Mouse (Mus musculus) limb, embryonic 13.5 days (tissue): ENCODE measurements at regions not wholly inside any gene's neighbourhood (a gene's known extent, or its start where the extent isn't known, plus 50 kb on each side); places are given as distances from the start of the nearest gene placed in this dataset.

ENCODE experiments used
- ATAC-seq: fragments of 200-750 bp; cut with Nextera tagmentation; 2 replicates; pipeline ENCODE4 v1.8.0; 2017; ENCODE audit warnings: low read depth, moderate number of reproducible peaks, moderate TSS enrichment; ENCODE audit not compliant: low FRiP score
- H3K27ac ChIP-seq: fragments of 300-500 bp; sonication (generic); 2 replicates; pipeline ENCODE4 v1.5.1; 2015; ENCODE audit warnings: inconsistent platforms, mild to moderate bottlenecking, moderate library complexity
- H3K27me3 ChIP-seq: fragments of 300-500 bp; sonication (generic); 2 replicates; pipeline ENCODE4 v1.6.1; 2015; ENCODE audit warnings: mild to moderate bottlenecking, inconsistent platforms
- H3K36me3 ChIP-seq: fragments of 300-500 bp; sonication (generic); 2 replicates; pipeline ENCODE4 v1.6.1; 2015; ENCODE audit warnings: inconsistent platforms, mild to moderate bottlenecking, moderate library complexity
- H3K4me1 ChIP-seq: fragments of 300-500 bp; sonication (generic); 2 replicates; pipeline ENCODE4 v1.6.1; 2015; ENCODE audit warnings: inconsistent platforms
- H3K4me2 ChIP-seq: fragments of 300-500 bp; sonication (generic); replicated peaks from 2 replicates; pipeline ENCODE4 v1.6.1; 2015; ENCODE audit warnings: inconsistent platforms, mild to moderate bottlenecking, moderate library complexity
- H3K4me3 ChIP-seq: fragments of 300-500 bp; sonication (generic); 2 replicates; pipeline ENCODE4 v1.5.1; 2015; ENCODE audit warnings: moderate library complexity, mild to moderate bottlenecking, inconsistent platforms
- H3K9ac ChIP-seq: fragments of 300-500 bp; sonication (generic); 2 replicates; pipeline ENCODE4 v1.6.1; 2015; ENCODE audit warnings: mild to moderate bottlenecking, inconsistent platforms
- H3K9me3 ChIP-seq: fragments of 300-500 bp; sonication (generic); 2 replicates; pipeline ENCODE4 v1.6.1; 2016; ENCODE audit warnings: inconsistent platforms
- WGBS: fragments of 180-500 bp; shearing (Covaris S2); methylation state at CpG from one replicate; pipeline ENCODE4 v1.1.7; 2015; 5-methylcytosine and 5-hydroxymethylcytosine counted together

DNA sequence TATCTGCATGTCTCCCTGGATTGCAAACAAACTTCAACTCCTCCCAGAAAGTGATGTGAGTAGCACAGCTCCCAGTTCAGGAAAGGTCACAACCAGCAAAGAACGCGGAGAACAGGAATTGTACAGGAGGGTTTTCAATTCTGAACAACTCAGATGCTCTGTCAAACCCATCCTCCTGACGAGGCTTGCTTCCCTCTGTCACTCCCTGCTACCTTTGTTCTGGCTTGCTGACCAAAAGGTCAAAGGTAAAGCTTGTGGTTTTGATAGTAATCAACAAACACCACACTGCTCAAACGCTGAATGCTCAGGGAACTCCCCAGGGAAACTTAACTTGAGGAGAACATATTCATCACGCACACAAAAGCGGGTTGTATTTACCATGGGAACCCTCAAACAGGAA, 102.4 kb downstream of the Gm10604 start:
- no peaks in the 10 kb centered on the region for H3K9me3 ChIP-seq
- no peak overlapping the region for H3K4me2 ChIP-seq
- H3K9ac ChIP-seq = no peak overlapping the region
- ATAC-seq = no peak
- no peak overlapping the region for H3K4me3 ChIP-seq
- H3K4me1 ChIP-seq = no peaks in the 10 kb centered on the region
- 76% methylated on average over 6 of the region's 6 CpGs for WGBS
- no peaks in the 10 kb centered on the region for H3K27me3 ChIP-seq
- H3K36me3 ChIP-seq = no peaks in the 10 kb centered on the region
- no peak overlapping the region for H3K27ac ChIP-seq

DNA sequence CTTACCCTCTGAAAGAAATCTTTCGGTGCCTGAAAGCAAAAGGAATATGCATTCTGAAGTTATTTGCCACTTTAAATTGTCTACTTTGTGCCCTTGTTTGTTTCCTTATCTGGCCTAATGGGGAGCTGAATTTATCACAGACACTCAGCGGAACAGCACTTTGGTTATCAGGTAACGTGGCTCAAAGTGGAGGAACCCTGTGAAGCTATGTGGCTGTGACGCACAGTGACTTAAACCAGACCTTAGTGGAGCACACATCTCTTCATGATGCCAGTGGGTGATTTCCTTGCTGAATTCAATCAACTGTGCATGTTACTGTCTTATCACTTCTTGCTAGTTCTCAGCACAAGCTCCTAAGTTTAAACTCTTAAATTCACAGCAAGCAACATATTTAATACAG, 103.1 kb downstream of the Gm10604 start:
- Histone ChIP-seq H3K9me3 (no peaks in the 10 kb centered on the region), H3K4me1 (no peaks in the 10 kb centered on the region), H3K36me3 (no peaks in the 10 kb centered on the region), H3K4me3 (no peak overlapping the region), H3K4me2 (no peak overlapping the region), H3K9ac (no peak overlapping the region), H3K27ac (no peak overlapping the region), H3K27me3 (no peaks in the 10 kb centered on the region)
- ATAC-seq = no peak
- whole genome bisulfite sequencing = 75% methylated on average over 4 of the region's 4 CpGs

DNA sequence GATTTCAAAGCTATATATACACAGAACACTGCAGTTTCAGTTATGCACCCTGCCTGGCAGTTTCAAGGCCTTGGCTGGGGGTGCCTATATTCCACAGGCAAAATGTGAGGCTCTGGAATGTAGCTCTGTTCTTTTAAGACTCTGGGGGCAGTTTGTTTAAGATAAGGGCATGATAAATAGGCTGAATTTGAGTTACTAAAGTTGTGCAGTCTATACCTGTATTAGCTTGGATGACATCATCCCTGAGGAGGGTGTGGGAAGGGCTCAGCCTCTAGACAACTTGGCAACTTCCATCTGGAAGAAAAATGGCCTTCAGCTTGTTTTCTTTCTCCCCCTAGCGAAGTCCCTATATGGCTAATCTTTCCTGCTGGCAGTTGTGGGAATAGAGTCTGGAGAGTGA, 105.1 kb downstream of the Gm10604 start:
- 56% methylated on average over 1 of the region's 1 CpGs for WGBS
- ATAC-seq = no peak

DNA sequence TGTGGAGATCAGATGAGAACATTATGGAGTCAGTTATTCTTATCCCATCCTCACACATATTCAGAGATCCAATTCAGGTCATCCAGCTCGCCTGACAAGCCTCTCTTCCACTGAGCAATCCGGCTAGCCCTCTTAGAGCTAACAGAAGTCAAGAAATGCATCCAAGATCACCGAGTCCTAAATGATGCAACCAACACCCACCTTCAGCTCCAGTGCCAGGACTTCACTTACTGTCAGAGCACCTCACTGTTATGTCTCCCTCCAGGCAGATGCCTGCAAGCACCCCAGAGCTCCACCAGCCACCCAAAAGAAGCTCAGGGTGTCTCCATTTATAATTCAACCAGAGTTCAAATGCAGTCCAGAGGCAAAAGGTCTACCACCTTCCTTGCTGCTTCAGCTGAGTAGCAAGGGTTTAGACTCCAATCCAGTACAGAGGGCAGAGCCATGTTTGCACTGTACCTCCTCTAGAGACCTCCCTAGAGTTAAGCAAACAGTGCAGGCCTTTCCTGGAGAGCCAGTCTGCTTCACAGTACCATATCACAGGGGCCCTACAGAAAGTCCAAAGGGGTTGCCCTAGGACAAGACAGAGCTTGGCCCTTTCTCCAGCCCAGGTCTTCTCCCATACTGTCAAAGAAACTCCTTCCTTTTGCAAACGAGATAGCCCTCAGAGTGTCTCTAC, 106.3 kb downstream of the Gm10604 start:
- H3K9ac ChIP-seq = no peak overlapping the region
- H3K4me3 ChIP-seq = no peak overlapping the region
- H3K27ac ChIP-seq = no peak overlapping the region
- H3K9me3 ChIP-seq = no peaks in the 10 kb centered on the region
- no peak for ATAC-seq
- 72% methylated on average over 4 of the region's 4 CpGs for WGBS
- H3K4me1 ChIP-seq = no peaks in the 10 kb centered on the region
- no peak overlapping the region for H3K4me2 ChIP-seq
- H3K27me3 ChIP-seq = no peaks in the 10 kb centered on the region
- no peaks in the 10 kb centered on the region for H3K36me3 ChIP-seq

More for the DNA sequence above, 105.1 kb downstream of the Gm10604 start:
- no peak overlapping the region for H3K9ac ChIP-seq
- no peak overlapping the region for H3K27ac ChIP-seq
- H3K27me3 ChIP-seq = no peaks in the 10 kb centered on the region
- no peak overlapping the region for H3K4me3 ChIP-seq
- no peak overlapping the region for H3K4me2 ChIP-seq
- H3K36me3 ChIP-seq = no peaks in the 10 kb centered on the region
- H3K4me1 ChIP-seq = no peaks in the 10 kb centered on the region
- no peaks in the 10 kb centered on the region for H3K9me3 ChIP-seq

DNA sequence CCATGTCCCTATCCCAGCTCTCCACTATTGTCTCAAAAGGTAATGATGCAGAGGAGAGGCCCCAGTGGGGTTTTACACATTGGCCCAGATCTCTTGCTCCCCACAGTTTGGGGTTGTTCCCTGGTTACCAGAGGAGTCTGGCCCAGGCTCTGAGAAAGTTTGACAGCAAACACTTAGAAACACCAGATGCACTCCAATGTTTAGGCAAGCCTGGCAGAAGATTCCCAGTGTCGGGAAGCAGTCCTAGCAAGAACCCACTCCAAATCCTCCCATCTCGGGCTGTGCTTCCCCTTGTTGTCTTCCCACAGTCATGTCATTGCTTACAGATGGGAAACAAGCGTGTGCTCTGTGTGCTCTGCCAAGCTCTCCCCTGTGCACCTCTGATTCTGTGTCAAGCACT, 109.0 kb downstream of the Gm10604 start:
- WGBS = 79% methylated on average over 3 of the region's 3 CpGs
- Histone ChIP-seq H3K36me3 (no peaks in the 10 kb centered on the region), H3K27ac (no peak overlapping the region), H3K9me3 (no peaks in the 10 kb centered on the region), H3K4me2 (no peak overlapping the region), H3K4me1 (no peaks in the 10 kb centered on the region), H3K9ac (no peak overlapping the region), H3K4me3 (no peak overlapping the region), H3K27me3 (no peaks in the 10 kb centered on the region)
- ATAC-seq = no peak

DNA sequence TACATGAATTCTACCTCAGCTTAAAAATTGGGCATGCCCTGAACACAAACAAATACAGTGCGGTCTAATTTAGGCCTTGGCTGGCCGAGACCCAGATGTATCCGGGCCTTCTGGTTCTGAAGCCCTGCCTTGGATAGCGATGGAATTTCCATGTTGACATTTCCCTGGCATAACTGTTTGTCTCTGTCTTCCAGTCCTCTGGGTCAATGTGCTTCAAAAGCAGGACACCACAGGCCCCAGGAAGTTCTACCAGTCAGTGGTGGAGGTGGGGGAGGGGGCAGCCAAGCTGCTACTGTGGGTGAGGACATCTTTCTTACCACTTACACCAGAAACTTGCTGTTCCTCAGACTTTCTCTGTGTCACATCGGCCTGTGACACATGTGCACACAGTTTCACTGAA, 111.3 kb downstream of the Gm10604 start:
- Histone ChIP-seq H3K9ac (no peak overlapping the region), H3K27me3 (no peaks in the 10 kb centered on the region), H3K27ac (no peak overlapping the region), H3K9me3 (no peaks in the 10 kb centered on the region), H3K4me3 (no peak overlapping the region), H3K4me2 (no peak overlapping the region), H3K36me3 (no peaks in the 10 kb centered on the region), H3K4me1 (no peaks in the 10 kb centered on the region)
- WGBS = 86% methylated on average over 5 of the region's 5 CpGs
- no peak for ATAC-seq

DNA sequence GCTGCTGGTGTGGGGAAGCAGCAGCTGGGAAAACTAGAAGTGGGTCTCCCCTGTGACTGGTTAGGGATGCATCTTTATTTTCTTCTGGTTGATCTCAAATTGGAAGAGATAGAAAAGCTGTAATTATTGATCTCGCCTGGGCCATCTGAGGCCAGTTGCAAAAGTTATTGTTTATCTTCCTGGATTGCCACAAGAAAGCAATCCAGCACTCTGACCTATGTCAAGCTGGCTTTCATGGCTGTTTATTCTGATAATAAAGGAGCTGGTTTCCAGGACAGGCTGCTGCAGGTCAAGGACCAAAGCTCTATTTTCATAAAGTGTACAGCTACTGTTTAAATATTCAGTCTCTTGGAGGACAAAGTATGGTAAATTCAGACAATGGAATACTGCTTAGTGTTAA, 112.5 kb downstream of the Gm10604 start:
- H3K4me2 ChIP-seq = no peak overlapping the region
- ATAC-seq = no peak
- H3K9me3 ChIP-seq = no peaks in the 10 kb centered on the region
- H3K27ac ChIP-seq = no peak overlapping the region
- H3K27me3 ChIP-seq = no peaks in the 10 kb centered on the region
- WGBS = 77% methylated on average over 1 of the region's 1 CpGs
- H3K9ac ChIP-seq = no peak overlapping the region
- no peaks in the 10 kb centered on the region for H3K4me1 ChIP-seq
- no peak overlapping the region for H3K4me3 ChIP-seq
- H3K36me3 ChIP-seq = no peaks in the 10 kb centered on the region
